Mouse (Mus musculus) G1E (cell line): ENCODE measurements around the gene Csnka2ip.

Source experiments
- CTCF ChIP-seq: IDR thresholded peaks from 2 replicates; pipeline ENCODE4 v1.5.1; 2012; ENCODE audit warnings: low read depth, low read length, inconsistent platforms, mixed read lengths
- GATA1 ChIP-seq: IDR thresholded peaks from 2 replicates; pipeline ENCODE4 v1.6.1; 2012; ENCODE audit warnings: borderline replicate concordance, low read length, inconsistent platforms, mixed read lengths
- POLR2AphosphoS5 ChIP-seq: IDR thresholded peaks from 2 replicates; pipeline ENCODE4 v1.6.1; 2012; ENCODE audit warnings: low read depth, low read length, inconsistent platforms; ENCODE audit not compliant: insufficient replicate concordance

- TF ChIP-seq CTCF = no peak
- no peak for TF ChIP-seq GATA1
- no peak for TF ChIP-seq POLR2AphosphoS5
Measured at GRCm38 (mm10) chr16:64607793-64608192, 5.6 kb upstream of the Csnka2ip start.
